Mouse (Mus musculus): Measurements from ENCODE around the gene Tmem259. TPM values are rescaled to one million over a fixed set of nuclear protein-coding genes. Genes with fewer than 3 reads are reported as not detected.

Gene Tmem259
- polyA plus RNA-seq, 1 experiment: not detected

- TF ChIP-seq POLR2A (IDR thresholded peaks at IDR 0.05; ENCODE audit: insufficient read depth, low read depth, low read length) (no peak), CTCF (IDR thresholded peaks at IDR 0.05; ENCODE audit: insufficient read depth, low read depth, low read length) (no peak)
- Histone ChIP-seq H3K4me1 (ENCODE audit: control insufficient read depth, insufficient read depth, low read length) (peaks cover 39% of the 10 kb centered on the region), H3K4me3 (ENCODE audit: insufficient read depth, low read depth, low read length) (peak overlapping the region; percentile 49), H3K27ac (ENCODE audit: insufficient read depth, low read depth, low read length) (peak overlapping the region; percentile 95)
- WGBS: 26% methylated on average over 6 of the region's 6 CpGs
These were observed 2.2 kb upstream of the Tmem259 start for GRCm38 (mm10) chr10:79986232-79986878.

GRCm38 (mm10) chr10:79985334-79986231 lies 1.5 kb upstream of the Tmem259 start:
- H3K4me1 ChIP-seq (ENCODE audit: control insufficient read depth, insufficient read depth, low read length): peaks cover 46% of the 10 kb centered on the region

GRCm38 (mm10) chr10:79984871-79985270 lies 741 bp upstream of the Tmem259 start:
- H3K4me3 ChIP-seq (ENCODE audit: insufficient read depth, low read depth, low read length): peak overlapping the region; percentile 73
- TF ChIP-seq CTCF (IDR thresholded peaks at IDR 0.05; ENCODE audit: insufficient read depth, low read depth, low read length) (peak; percentile 4; the same call in 1 of the 2 replicates), POLR2A (IDR thresholded peaks at IDR 0.05; ENCODE audit: insufficient read depth, low read depth, low read length) (no peak; the same call in 1 of the 2 replicates)
- H3K27ac ChIP-seq (ENCODE audit: insufficient read depth, low read depth, low read length): peak overlapping the region; percentile 98
- peaks cover 47% of the 10 kb centered on the region for H3K4me1 ChIP-seq (ENCODE audit: control insufficient read depth, insufficient read depth, low read length)
- WGBS: under 1% methylated on average over 22 of the region's 22 CpGs

More at GRCm38 (mm10) chr10:79985334-79986231, 1.5 kb upstream of the Tmem259 start:
- TF ChIP-seq CTCF (IDR thresholded peaks at IDR 0.05; ENCODE audit: insufficient read depth, low read depth, low read length): no peak
- 0 out of 2 replicates have a peak, but pooled peaks have one; percentile 15 for TF ChIP-seq POLR2A (IDR thresholded peaks at IDR 0.05; ENCODE audit: insufficient read depth, low read depth, low read length)
- Histone ChIP-seq H3K4me3 (ENCODE audit: insufficient read depth, low read depth, low read length) (peak overlapping the region; percentile 73), H3K27ac (ENCODE audit: insufficient read depth, low read depth, low read length) (peak overlapping the region; percentile 95)
- 2% methylated on average over 35 of the region's 35 CpGs for WGBS

- peaks cover 45% of the 10 kb centered on the region for H3K4me1 ChIP-seq (ENCODE audit: control insufficient read depth, insufficient read depth, low read length)
- WGBS: 1% methylated on average over 21 of the region's 21 CpGs
- TF ChIP-seq POLR2A (IDR thresholded peaks at IDR 0.05; ENCODE audit: insufficient read depth, low read depth, low read length) (no peak), CTCF (IDR thresholded peaks at IDR 0.05; ENCODE audit: insufficient read depth, low read depth, low read length) (no peak)
- 0 out of 2 replicates have a peak overlapping the region, but pooled peaks have one; percentile 12 for H3K27ac ChIP-seq (ENCODE audit: insufficient read depth, low read depth, low read length)
- peak overlapping the region; percentile 73 for H3K4me3 ChIP-seq (ENCODE audit: insufficient read depth, low read depth, low read length)
These were observed 460 bp downstream of the Tmem259 start for GRCm38 (mm10) chr10:79983670-79984069.

- 57% methylated on average over 5 of the region's 5 CpGs for WGBS
- H3K4me1 ChIP-seq (ENCODE audit: control insufficient read depth, insufficient read depth, low read length): peaks cover 40% of the 10 kb centered on the region
These were observed 925 bp downstream of the Tmem259 start for GRCm38 (mm10) chr10:79983205-79983604.

GRCm38 (mm10) chr10:79979401-79980155 lies 4.6 kb downstream of the Tmem259 start:
- 90% methylated on average over 22 of the region's 22 CpGs for WGBS
- Histone ChIP-seq H3K27ac (ENCODE audit: insufficient read depth, low read depth, low read length) (no peak overlapping the region), H3K4me1 (ENCODE audit: control insufficient read depth, insufficient read depth, low read length) (peaks cover 28% of the 10 kb centered on the region), H3K4me3 (ENCODE audit: insufficient read depth, low read depth, low read length) (no peak overlapping the region)
- no peak for TF ChIP-seq POLR2A (IDR thresholded peaks at IDR 0.05; ENCODE audit: insufficient read depth, low read depth, low read length)

More at GRCm38 (mm10) chr10:79983205-79983604, 925 bp downstream of the Tmem259 start:
- TF ChIP-seq CTCF (IDR thresholded peaks at IDR 0.05; ENCODE audit: insufficient read depth, low read depth, low read length): no peak
- no peak for TF ChIP-seq POLR2A (IDR thresholded peaks at IDR 0.05; ENCODE audit: insufficient read depth, low read depth, low read length)
- Histone ChIP-seq H3K27ac (ENCODE audit: insufficient read depth, low read depth, low read length) (no peak overlapping the region), H3K4me3 (ENCODE audit: insufficient read depth, low read depth, low read length) (peak overlapping the region; percentile 73)

- no peak overlapping the region for H3K4me3 ChIP-seq (ENCODE audit: insufficient read depth, low read depth, low read length)
- no peak for TF ChIP-seq POLR2A (IDR thresholded peaks at IDR 0.05; ENCODE audit: insufficient read depth, low read depth, low read length)
- TF ChIP-seq CTCF (IDR thresholded peaks at IDR 0.05; ENCODE audit: insufficient read depth, low read depth, low read length): no peak
- H3K27ac ChIP-seq (ENCODE audit: insufficient read depth, low read depth, low read length): no peak overlapping the region
- WGBS: 95% methylated on average over 21 of the region's 21 CpGs
- H3K4me1 ChIP-seq (ENCODE audit: control insufficient read depth, insufficient read depth, low read length): peaks cover 23% of the 10 kb centered on the region
These were observed 6.1 kb downstream of the Tmem259 start for GRCm38 (mm10) chr10:79978061-79978460.

GRCm38 (mm10) chr10:79977324-79977723 lies 6.8 kb downstream of the Tmem259 start:
- 87% methylated on average over 28 of the region's 28 CpGs for WGBS
- H3K4me3 ChIP-seq (ENCODE audit: insufficient read depth, low read depth, low read length): no peak overlapping the region
- TF ChIP-seq POLR2A (IDR thresholded peaks at IDR 0.05; ENCODE audit: insufficient read depth, low read depth, low read length) (no peak), CTCF (IDR thresholded peaks at IDR 0.05; ENCODE audit: insufficient read depth, low read depth, low read length) (no peak)
- H3K4me1 ChIP-seq (ENCODE audit: control insufficient read depth, insufficient read depth, low read length): peaks cover 16% of the 10 kb centered on the region
- H3K27ac ChIP-seq (ENCODE audit: insufficient read depth, low read depth, low read length): no peak overlapping the region

All from olfactory bulb, adult 2 months (tissue).